Mouse (Mus musculus): ENCODE results near the gene Cyp4a30b.

DNA sequence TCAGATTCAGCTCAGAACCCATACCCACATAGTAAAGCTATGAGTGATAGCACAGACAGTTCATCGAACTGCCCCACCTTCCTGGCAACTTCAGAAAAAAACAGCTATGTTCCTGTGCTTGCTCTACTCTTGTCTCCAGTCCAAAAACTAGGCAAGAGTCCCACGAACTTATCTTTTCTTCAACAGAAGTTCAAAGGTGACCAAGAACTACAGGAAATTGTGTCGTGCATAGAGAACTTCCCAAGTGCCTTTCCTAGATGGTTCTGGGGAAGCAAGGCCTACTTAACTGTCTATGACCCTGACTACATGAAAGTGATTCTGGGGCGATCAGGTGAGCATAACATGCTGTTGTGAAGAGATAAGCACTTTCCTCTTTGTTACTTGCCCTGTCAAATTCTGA lies 67.0 kb downstream of the Cyp4a30b start:
- TF ChIP-seq CTCF (IDR thresholded peaks at IDR 0.05; ENCODE audit: low read depth, low read length) (no peak), POLR2AphosphoS5 (IDR thresholded peaks at IDR 0.05; ENCODE audit: insufficient replicate concordance, low read depth, low read length) (no peak), GATA2 (IDR thresholded peaks at IDR 0.05; ENCODE audit: borderline replicate concordance, low read depth, low read length) (no peak), GATA1 (IDR thresholded peaks at IDR 0.05; ENCODE audit: borderline replicate concordance, low read length) (no peak), TAL1 (conservative IDR thresholded peaks at IDR 0.05; ENCODE audit: low read depth, low read length) (no peak)

Measured in G1E (cell line).